Mouse (Mus musculus): Measurements from ENCODE around the gene Elof1.
A peak's percentile ranks its signal among the peaks of the same experiment; 100 is the strongest.

- TF ChIP-seq POLR2A (IDR thresholded peaks at IDR 0.05; ENCODE audit: low read depth, low read length) (no peak), CTCF (IDR thresholded peaks at IDR 0.05; ENCODE audit: extremely low read depth, insufficient read depth, insufficient read length, insufficient replicate concordance) (peak; percentile 81; the same call in 1 of the 2 replicates)
These were observed 26.4 kb upstream of the Elof1 start for GRCm38 (mm10) chr9:22143108-22144037.

Data from spleen, adult 2 months (tissue).